10 mouse cellular contexts compared by ENCODE assay signal in genomic region chr14:31537298-31537697, GRCm38 (mm10). TPM values are rescaled to one million over a fixed set of nuclear protein-coding genes. Genes with fewer than 3 reads are reported as not detected.
DNase-seq lines count a peak whose midpoint lies in the region; ATAC-seq lines count a peak whose summit lies in the region.
"Had no signal": no experiment of that assay in that cellular context is flagged by ENCODE, and none has a peak within 500 bp of the region (broad histone marks: within the 10 kb centered on the region; RNA-seq: fewer than 3 reads in every experiment).

No protein-coding gene starts in this region.

- no peak overlapping the region for H3K9ac ChIP-seq in heart, embryonic 11.5 days (ENCODE audit: low read depth, low read length)
- H3K9ac ChIP-seq in kidney, embryonic 14.5 days (ENCODE audit: low read depth, low read length) = no peak overlapping the region
- H3K9ac ChIP-seq: neural tube, embryonic 15.5 days had no signal

- H3K36me3 ChIP-seq in heart, embryonic 11.5 days (ENCODE audit: control insufficient read depth, insufficient read depth, low read length) = no peaks in the 10 kb centered on the region
- H3K36me3 ChIP-seq in kidney, embryonic 14.5 days (ENCODE audit: control insufficient read depth, insufficient read depth, low read length) = no peaks in the 10 kb centered on the region
- H3K36me3 ChIP-seq: neural tube, embryonic 15.5 days had no signal

- WGBS in heart, embryonic 11.5 days (ENCODE audit: insufficient replicate concordance) = 69% methylated on average over 6 of the region's 6 CpGs
- WGBS in kidney, embryonic 14.5 days = 59% methylated on average over 6 of the region's 6 CpGs

- peaks cover 2% of the 10 kb centered on the region; the same call in 1 of the 2 replicates for H3K4me1 ChIP-seq in heart, embryonic 11.5 days (ENCODE audit: control insufficient read depth, insufficient read depth, low read length)
- no peaks in the 10 kb centered on the region for H3K4me1 ChIP-seq in kidney, embryonic 14.5 days (ENCODE audit: control insufficient read depth, insufficient read depth, low read length)
- H3K4me1 ChIP-seq: neural tube, embryonic 15.5 days had no signal

- H3K27me3 ChIP-seq in heart, embryonic 11.5 days (ENCODE audit: control insufficient read depth, insufficient read depth, low read length) = no peaks in the 10 kb centered on the region
- H3K27me3 ChIP-seq in kidney, embryonic 14.5 days (ENCODE audit: control insufficient read depth, insufficient read depth, low read length) = no peaks in the 10 kb centered on the region
- H3K27me3 ChIP-seq: neural tube, embryonic 15.5 days had no signal

- no peaks in the 10 kb centered on the region for H3K9me3 ChIP-seq in heart, embryonic 11.5 days (replicated peaks; ENCODE audit: control insufficient read depth, low read length)
- no peaks in the 10 kb centered on the region for H3K9me3 ChIP-seq in kidney, embryonic 14.5 days (ENCODE audit: control insufficient read depth, low read length)
- H3K9me3 ChIP-seq: neural tube, embryonic 15.5 days had no signal

- peak; percentile 29 to 53 for DNase-seq in heart, adult 18-20 months
- peak; percentile 23 to 37 for DNase-seq in B cell, adult 2 months
- peak; percentile 73 to 77 for DNase-seq in cerebellum, postnatal 25 days
- no peak for DNase-seq in layer of hippocampus, adult 9-11 months
- DNase-seq in testis, postnatal 10 days (ENCODE audit: low spot score) = no peak

- ATAC-seq in heart, embryonic 11.5 days (replicated peaks; ENCODE audit: insufficient number of reproducible peaks, low FRiP score, low TSS enrichment) = no peak
- ATAC-seq in kidney, embryonic 14.5 days (ENCODE audit: low FRiP score, low TSS enrichment) = 0 out of 2 replicates have a peak, but pooled peaks have one; percentile 20
- ATAC-seq in megakaryocyte-erythroid progenitor cell, adult 5-6 weeks (replicated peaks; ENCODE audit: low FRiP score, low TSS enrichment, poor library complexity, severe bottlenecking) = no peak

- no peak overlapping the region for H3K27ac ChIP-seq in heart, embryonic 11.5 days (ENCODE audit: low read depth, low read length)
- H3K27ac ChIP-seq in kidney, embryonic 14.5 days (ENCODE audit: low read depth, low read length) = no peak overlapping the region
- H3K27ac ChIP-seq: layer of hippocampus, adult 2 months; neural tube, embryonic 15.5 days had no signal

- no peak overlapping the region for H3K4me2 ChIP-seq in heart, embryonic 11.5 days
- no peak overlapping the region for H3K4me2 ChIP-seq in kidney, embryonic 14.5 days (replicated peaks; ENCODE audit: low read depth, low read length)
- H3K4me2 ChIP-seq: neural tube, embryonic 15.5 days had no signal

- H3K4me3 ChIP-seq in heart, embryonic 11.5 days (ENCODE audit: low read depth, low read length) = no peak overlapping the region
- no peak overlapping the region for H3K4me3 ChIP-seq in kidney, embryonic 14.5 days (ENCODE audit: low read length)
- H3K4me3 ChIP-seq: layer of hippocampus, adult 2 months; neural tube, embryonic 15.5 days had no signal

RNA-seq across cellular contexts. Expression of gene Mettl6, which starts 42.5 kb away (rescaled TPM):
- 10 to 100 TPM in 1 of 2 experiments, 1 to 10 TPM in 1; 9.1 to 10.6 TPM for total RNA-seq in heart, adult 18-20 months (2021)
- 52.2 and 58.3 TPM in 2 replicates for polyA plus RNA-seq in heart, embryonic 11.5 days (2014; fragmentation: Nextera tagmentation; extraction: Ambion mirVana)
- 56.0 and 62.4 TPM in 2 replicates for polyA plus RNA-seq in kidney, embryonic 14.5 days (2014; fragmentation: Nextera tagmentation; extraction: Ambion mirVana)
- 32.3 and 35.0 TPM in 2 replicates for total RNA-seq in megakaryocyte-erythroid progenitor cell, adult 5-6 weeks (2014; fragmentation: Nextera tagmentation)
- 47.2 and 79.6 TPM in 2 replicates for total RNA-seq in megakaryocyte-erythroid progenitor cell, adult 5-6 weeks (2017)

RNA-seq across cellular contexts. Expression of gene Eaf1, which starts 43.1 kb away (rescaled TPM):
- total RNA-seq in heart, adult 18-20 months (2021) = 10 to 100 TPM; 13.4 to 15.3 TPM
- polyA plus RNA-seq in heart, embryonic 11.5 days (2014; fragmentation: Nextera tagmentation; extraction: Ambion mirVana) = 16.6 and 19.3 TPM in 2 replicates
- 14.7 and 29.0 TPM in 2 replicates for polyA plus RNA-seq in kidney, embryonic 14.5 days (2014; fragmentation: Nextera tagmentation; extraction: Ambion mirVana)
- 40.1 and 42.9 TPM in 2 replicates for total RNA-seq in megakaryocyte-erythroid progenitor cell, adult 5-6 weeks (2014; fragmentation: Nextera tagmentation)
- total RNA-seq in megakaryocyte-erythroid progenitor cell, adult 5-6 weeks (2017) = 23.8 and 24.5 TPM in 2 replicates

RNA-seq across cellular contexts. Expression of gene Colq, which starts 53.8 kb away (rescaled TPM):
- total RNA-seq in heart, adult 18-20 months (2021) = 10 to 100 TPM in 1 of 2 experiments, 1 to 10 TPM in 1; 7.7 to 12.5 TPM
- polyA plus RNA-seq in heart, embryonic 11.5 days (2014; fragmentation: Nextera tagmentation; extraction: Ambion mirVana) = 4.7 and 6.8 TPM in 2 replicates
- polyA plus RNA-seq in kidney, embryonic 14.5 days (2014; fragmentation: Nextera tagmentation; extraction: Ambion mirVana) = 1.8 and 3.2 TPM in 2 replicates
- total RNA-seq in megakaryocyte-erythroid progenitor cell, adult 5-6 weeks (2014; fragmentation: Nextera tagmentation) = 0.76 TPM in 1 of 2 replicates, not detected in the other
- not detected in 2 replicates for total RNA-seq in megakaryocyte-erythroid progenitor cell, adult 5-6 weeks (2017)

Comparison
In these comparisons a context has a peak if more than half of its experiments do, and no peak if none do; other contexts are left out.
1. DNase-seq: peak in heart, adult 18-20 months (2 of 2), B cell, adult 2 months (2 of 2) and cerebellum, postnatal 25 days (2 of 2); none in layer of hippocampus, adult 9-11 months (single experiment) and testis, postnatal 10 days (single experiment).
2. RNA of gene Colq, which starts 53.8 kb away (total RNA-seq): 7.7 to 12.5 TPM in heart, adult 18-20 months; 0.76 TPM in megakaryocyte-erythroid progenitor cell, adult 5-6 weeks; every median in the first group is over 4 times any median in the second.